Mouse (Mus musculus) cortical plate, adult 2 months (tissue): Measurements from ENCODE around the gene Gm5134.

Experiments used
- CTCF ChIP-seq: fragments of 200-500 bp; IDR thresholded peaks from 2 replicates; pipeline ENCODE4 v1.5.1; 2011; ENCODE audit warnings: mild to moderate bottlenecking, control low read depth, low read length; ENCODE audit not compliant: insufficient read depth; ENCODE audit errors: extremely low read depth
- POLR2A ChIP-seq: fragments of 200-500 bp; IDR thresholded peaks from 2 replicates; pipeline ENCODE4 v1.6.1; 2011; ENCODE audit warnings: mild to moderate bottlenecking, low read length, control low read depth; ENCODE audit not compliant: insufficient read depth; ENCODE audit errors: extremely low read depth

DNA sequence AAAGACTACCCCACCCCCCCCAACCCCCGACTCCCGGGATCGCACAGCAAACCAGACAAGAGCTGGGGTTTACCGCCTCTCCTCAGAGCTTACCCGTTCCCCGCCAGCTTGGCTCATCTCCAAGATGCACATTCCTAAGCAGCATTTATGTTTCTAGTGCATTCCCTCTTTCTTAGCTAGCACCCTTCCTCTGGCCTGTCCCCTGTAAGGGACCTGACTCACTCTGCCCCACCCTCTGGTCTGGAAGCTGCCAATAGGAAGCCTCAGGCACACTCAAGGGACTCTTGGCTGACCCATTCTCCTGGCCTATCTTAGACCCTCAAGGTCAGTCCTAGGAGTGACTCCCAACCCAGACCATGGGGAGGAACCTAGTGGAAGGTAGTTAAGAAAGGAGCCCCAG lies 24.0 kb upstream of the Gm5134 start:
- TF ChIP-seq POLR2A (no peak), CTCF (no peak)
